In genomic region chr9:109968351-109969116, GRCm38 (mm10) we compare ENCODE assay signal across 12 mouse cellular contexts. TPM values are rescaled to one million over a fixed set of nuclear protein-coding genes. Genes with fewer than 3 reads are reported as not detected.
DNase-seq lines count a peak whose midpoint lies in the region; ATAC-seq and TF ChIP-seq lines count a peak whose summit lies in the region.
"Had no signal": no experiment of that assay in that cellular context is flagged by ENCODE, and none has a peak within 500 bp of the region (broad histone marks: within the 10 kb centered on the region; RNA-seq: fewer than 3 reads in every experiment).

No protein-coding gene starts in this region.

- ATAC-seq in forebrain, postnatal 0 days = 0 out of 2 replicates have a peak, but pooled peaks have one; percentile 45
- no peak for ATAC-seq in limb, embryonic 15.5 days (ENCODE audit: insufficient number of reproducible peaks, low FRiP score, low TSS enrichment, low read depth)
- ATAC-seq in megakaryocyte-erythroid progenitor cell, adult 5-6 weeks (replicated peaks; ENCODE audit: low FRiP score, low TSS enrichment, poor library complexity, severe bottlenecking) = peak; percentile 92
- ATAC-seq: inflammation-experienced regulatory T-cells, adult 6 months had no signal

- H3K27ac ChIP-seq in forebrain, postnatal 0 days (ENCODE audit: low read depth, low read length) = no peak overlapping the region
- no peak overlapping the region for H3K27ac ChIP-seq in forebrain, embryonic 10.5 days
- peak overlapping the region; percentile 33 for H3K27ac ChIP-seq in limb, embryonic 15.5 days
- H3K27ac ChIP-seq in limb, embryonic 10.5 days = no peak overlapping the region
- H3K27ac ChIP-seq: heart, embryonic 10.5 days had no signal

- peak; percentile 4 for DNase-seq in forebrain, postnatal 0 days
- DNase-seq in forebrain, embryonic 10.5 days (ENCODE audit: extremely low spot score, low spot score) = no peak
- DNase-seq in limb, embryonic 10.5 days (ENCODE audit: low spot score) = no peak
- DNase-seq in brain, adult 2 months (ENCODE audit: low read depth, low spot score) = peak; percentile 87
- no peak for DNase-seq in cerebellum, postnatal 10 days
- DNase-seq in spleen, postnatal 4 days (ENCODE audit: low spot score in 2 of 2) = no peak
- DNase-seq: cerebellum, adult 18-20 months; retina, postnatal 1 day had no signal

- no peak overlapping the region for H3K4me2 ChIP-seq in forebrain, postnatal 0 days (ENCODE audit: low read depth)
- H3K4me2 ChIP-seq in limb, embryonic 15.5 days = no peak overlapping the region

- H3K9ac ChIP-seq in forebrain, postnatal 0 days = no peak overlapping the region
- H3K9ac ChIP-seq in limb, embryonic 15.5 days = no peak overlapping the region

- no peaks in the 10 kb centered on the region for H3K27me3 ChIP-seq in forebrain, postnatal 0 days (ENCODE audit: insufficient read depth, low read length)
- H3K27me3 ChIP-seq in forebrain, embryonic 10.5 days (ENCODE audit: poor library complexity, severe bottlenecking) = no peaks in the 10 kb centered on the region
- no peaks in the 10 kb centered on the region for H3K27me3 ChIP-seq in limb, embryonic 15.5 days
- H3K27me3 ChIP-seq in limb, embryonic 10.5 days (ENCODE audit: low read depth, poor library complexity, severe bottlenecking) = no peaks in the 10 kb centered on the region

- H3K4me1 ChIP-seq in forebrain, postnatal 0 days (ENCODE audit: insufficient read depth) = peaks cover 11% of the 10 kb centered on the region; the same call in 1 of the 2 replicates
- peaks cover 5% of the 10 kb centered on the region; the same call in 1 of the 2 replicates for H3K4me1 ChIP-seq in forebrain, embryonic 10.5 days
- H3K4me1 ChIP-seq in limb, embryonic 15.5 days = 0 out of 2 replicates have a peak, but pooled peaks cover 3% of the 10 kb centered on the region
- H3K4me1 ChIP-seq in limb, embryonic 10.5 days = no peaks in the 10 kb centered on the region
- H3K4me1 ChIP-seq: heart, embryonic 10.5 days had no signal

- H3K4me3 ChIP-seq in forebrain, postnatal 0 days (ENCODE audit: low read depth, low read length) = no peak overlapping the region
- H3K4me3 ChIP-seq in forebrain, embryonic 10.5 days = no peak overlapping the region
- H3K4me3 ChIP-seq in limb, embryonic 15.5 days = no peak overlapping the region
- no peak overlapping the region for H3K4me3 ChIP-seq in limb, embryonic 10.5 days
- H3K4me3 ChIP-seq: heart, embryonic 10.5 days had no signal

- TF ChIP-seq CTCF in forebrain, postnatal 0 days (IDR thresholded peaks at IDR 0.05; ENCODE audit: low read depth) = no peak

- H3K9me3 ChIP-seq in forebrain, postnatal 0 days (ENCODE audit: low read length) = no peaks in the 10 kb centered on the region
- no peaks in the 10 kb centered on the region for H3K9me3 ChIP-seq in forebrain, embryonic 10.5 days
- H3K9me3 ChIP-seq in limb, embryonic 15.5 days = no peaks in the 10 kb centered on the region
- H3K9me3 ChIP-seq in limb, embryonic 10.5 days (replicated peaks) = no peaks in the 10 kb centered on the region
- H3K9me3 ChIP-seq: heart, embryonic 10.5 days had no signal

- H3K36me3 ChIP-seq in forebrain, postnatal 0 days (ENCODE audit: insufficient read depth) = no peaks in the 10 kb centered on the region
- peaks cover 6% of the 10 kb centered on the region; the same call in 1 of the 2 replicates for H3K36me3 ChIP-seq in forebrain, embryonic 10.5 days (replicated peaks)
- H3K36me3 ChIP-seq in limb, embryonic 15.5 days = 0 out of 2 replicates have a peak, but pooled peaks cover 2% of the 10 kb centered on the region
- no peaks in the 10 kb centered on the region for H3K36me3 ChIP-seq in limb, embryonic 10.5 days
- H3K36me3 ChIP-seq: heart, embryonic 10.5 days had no signal

- 45% methylated on average over 4 of the region's 4 CpGs for WGBS in forebrain, postnatal 0 days
- 78% methylated on average over 4 of the region's 4 CpGs for WGBS in forebrain, embryonic 10.5 days
- 53% methylated on average over 4 of the region's 4 CpGs for WGBS in limb, embryonic 15.5 days
- 83% methylated on average over 4 of the region's 4 CpGs for WGBS in limb, embryonic 10.5 days

RNA-seq across cellular contexts. Expression of gene Map4, which starts 37.3 kb away (rescaled TPM):
- total RNA-seq in forebrain, postnatal 0 days (2014; rRNA removed) = 226 and 237 TPM in 2 replicates
- polyA plus RNA-seq in forebrain, postnatal 0 days (2015; fragmentation: Nextera tagmentation; extraction: Ambion mirVana) = 158 and 201 TPM in 2 replicates
- 49.6 and 52.2 TPM in 2 replicates for polyA plus RNA-seq in forebrain, embryonic 10.5 days (2016; fragmentation: Nextera tagmentation; extraction: Ambion mirVana)
- polyA plus RNA-seq in limb, embryonic 15.5 days (2015; fragmentation: Nextera tagmentation; extraction: Ambion mirVana) = 67.1 and 80.0 TPM in 2 replicates
- polyA plus RNA-seq in limb, embryonic 10.5 days (2016; fragmentation: Nextera tagmentation; extraction: Ambion mirVana) = 37.3 and 43.9 TPM in 2 replicates
- 12.9 and 14.3 TPM in 2 replicates for total RNA-seq in megakaryocyte-erythroid progenitor cell, adult 5-6 weeks (2014; fragmentation: Nextera tagmentation)
- 7.8 and 12.8 TPM in 2 replicates for total RNA-seq in megakaryocyte-erythroid progenitor cell, adult 5-6 weeks (2017)

Comparison
In these comparisons a context has a peak if more than half of its experiments do, and no peak if none do; other contexts are left out.
1. DNase-seq: peak in forebrain, postnatal 0 days (single experiment) and brain, adult 2 months (single experiment); none in forebrain, embryonic 10.5 days (single experiment), limb, embryonic 10.5 days (single experiment), cerebellum, postnatal 10 days (0 of 2) and spleen, postnatal 4 days (0 of 2).